Mouse (Mus musculus) urinary bladder, adult 2 months (tissue): ENCODE measurements at regions not wholly inside any gene's neighbourhood (a gene's known extent, or its start where the extent isn't known, plus 50 kb on each side); places are given as distances from the start of the nearest gene placed in this dataset.
"Not testable (repeated sequence)": the region's sequence is repeated elsewhere in the genome, so short reads cannot be mapped to it uniquely, and the experiment has no call there.

ENCODE experiments used
- DNase-seq: peaks from one replicate; pipeline ENCODE4 v3.0.0; 2022; ENCODE audit warnings: low spot score

- peak; percentile 35 for DNase-seq
Observed at GRCm38 (mm10) chr2:147307488-147308386, 54.0 kb upstream of the Pax1 start.

GRCm38 (mm10) chr2:147306728-147307127 lies 55.0 kb upstream of the Pax1 start:
- no peak for DNase-seq

- DNase-seq = no peak
Observed at GRCm38 (mm10) chr2:147305262-147305661, 56.5 kb upstream of the Pax1 start.

- no peak for DNase-seq
Observed at GRCm38 (mm10) chr2:147300503-147300902, 61.2 kb upstream of the Pax1 start.

- no peak for DNase-seq
Observed at GRCm38 (mm10) chr2:147299359-147299758, 62.4 kb upstream of the Pax1 start.

GRCm38 (mm10) chr2:147298499-147298896 lies 63.2 kb upstream of the Pax1 start:
- DNase-seq = no peak

GRCm38 (mm10) chr2:147297876-147298498 lies 63.7 kb upstream of the Pax1 start:
- DNase-seq = no peak

GRCm38 (mm10) chr2:147294926-147295325 lies 66.8 kb upstream of the Pax1 start:
- DNase-seq = not testable (repeated sequence)

- DNase-seq = no peak
Observed at GRCm38 (mm10) chr2:147293294-147293688, 68.4 kb upstream of the Pax1 start.

GRCm38 (mm10) chr2:147292387-147293293 lies 69.1 kb upstream of the Pax1 start:
- no peak for DNase-seq

- no peak for DNase-seq
Observed at GRCm38 (mm10) chr2:147283390-147283789, 78.3 kb upstream of the Pax1 start.

- DNase-seq = no peak
Observed at GRCm38 (mm10) chr2:147277636-147278035, 83.6 kb upstream of the Nkx2-2 start.

GRCm38 (mm10) chr2:147269171-147269570 lies 75.1 kb upstream of the Nkx2-2 start:
- DNase-seq = no peak

GRCm38 (mm10) chr2:147267901-147268300 lies 73.9 kb upstream of the Nkx2-2 start:
- DNase-seq = no peak

GRCm38 (mm10) chr2:147267257-147267656 lies 73.2 kb upstream of the Nkx2-2 start:
- no peak for DNase-seq

GRCm38 (mm10) chr2:147256696-147257095 lies 62.7 kb upstream of the Nkx2-2 start:
- DNase-seq = peak; percentile 33

- no peak for DNase-seq
Observed at GRCm38 (mm10) chr2:147254944-147255343, 60.9 kb upstream of the Nkx2-2 start.

GRCm38 (mm10) chr2:147254137-147254536 lies 60.1 kb upstream of the Nkx2-2 start:
- no peak for DNase-seq

GRCm38 (mm10) chr2:147247981-147248514 lies 54.0 kb upstream of the Nkx2-2 start:
- no peak for DNase-seq

- DNase-seq = no peak
Observed at GRCm38 (mm10) chr2:147247238-147247637, 53.2 kb upstream of the Nkx2-2 start.

GRCm38 (mm10) chr2:147244406-147244805 lies 50.4 kb upstream of the Nkx2-2 start:
- DNase-seq = no peak
